ENCODE assay signal across 10 mouse cellular contexts in genomic region chr2:166338396-166339085, GRCm38 (mm10).
A peak's percentile ranks its signal among the peaks of the same experiment; 100 is the strongest.
DNase-seq lines count a peak whose midpoint lies in the region; ATAC-seq and TF ChIP-seq lines count a peak whose summit lies in the region.
"Had no signal": no experiment of that assay in that cellular context is flagged by ENCODE, and none has a peak within 500 bp of the region (broad histone marks: within the 10 kb centered on the region; RNA-seq: fewer than 3 reads in every experiment).

No protein-coding gene starts in this region.

- 0 out of 2 replicates have a peak, but pooled peaks cover 4% of the 10 kb centered on the region for H3K4me1 ChIP-seq in heart, adult 2 months (ENCODE audit: control insufficient read depth, insufficient read depth, low read length)
- H3K4me1 ChIP-seq in heart, embryonic 11.5 days (ENCODE audit: control insufficient read depth, insufficient read depth, low read length): no peaks in the 10 kb centered on the region
- H3K4me1 ChIP-seq in midbrain, postnatal 0 days (ENCODE audit: insufficient read depth, low read length): 0 out of 2 replicates have a peak, but pooled peaks cover 3% of the 10 kb centered on the region
- H3K4me1 ChIP-seq in midbrain, embryonic 11.5 days (ENCODE audit: control insufficient read depth, insufficient read depth, low read length): peaks cover 3% of the 10 kb centered on the region; the same call in 1 of the 2 replicates
- H3K4me1 ChIP-seq in intestine, embryonic 15.5 days (replicated peaks): peaks cover 25% of the 10 kb centered on the region
- peaks cover 2% of the 10 kb centered on the region; the same call in 1 of the 2 replicates for H3K4me1 ChIP-seq in stomach, postnatal 0 days (replicated peaks; ENCODE audit: control insufficient read depth, insufficient read depth)

- H3K79me2 ChIP-seq in heart, adult 2 months (replicated peaks; ENCODE audit: control insufficient read depth, insufficient read depth, low read length): no peaks in the 10 kb centered on the region

- no peak overlapping the region for H3K9ac ChIP-seq in heart, adult 2 months (ENCODE audit: low read depth, low read length)
- no peak overlapping the region for H3K9ac ChIP-seq in heart, embryonic 11.5 days (ENCODE audit: low read depth, low read length)
- no peak overlapping the region for H3K9ac ChIP-seq in midbrain, postnatal 0 days (replicated peaks; ENCODE audit: low read length, poor library complexity, severe bottlenecking)
- H3K9ac ChIP-seq in midbrain, embryonic 11.5 days (ENCODE audit: low read length): no peak overlapping the region
- H3K9ac ChIP-seq in intestine, embryonic 15.5 days: no peak overlapping the region
- no peak overlapping the region for H3K9ac ChIP-seq in stomach, postnatal 0 days (ENCODE audit: low read length)
- H3K9ac ChIP-seq: liver, embryonic 14.5 days had no signal

- no peak for TF ChIP-seq POLR2A in heart, adult 2 months (IDR thresholded peaks at IDR 0.05; ENCODE audit: insufficient read depth, low read depth, low read length)

- TF ChIP-seq EP300 in heart, adult 2 months (IDR thresholded peaks at IDR 0.05; ENCODE audit: insufficient read depth, low read depth, low read length): no peak
- peak; percentile 67 for TF ChIP-seq EP300 in stomach, postnatal 0 days (optimal IDR thresholded peaks at IDR 0.05)

- no peak overlapping the region for H3K4me2 ChIP-seq in heart, embryonic 11.5 days
- H3K4me2 ChIP-seq in midbrain, postnatal 0 days (ENCODE audit: low read depth, low read length, poor library complexity, severe bottlenecking): no peak overlapping the region
- H3K4me2 ChIP-seq in midbrain, embryonic 11.5 days: no peak overlapping the region
- H3K4me2 ChIP-seq in intestine, embryonic 15.5 days (replicated peaks): no peak overlapping the region
- no peak overlapping the region for H3K4me2 ChIP-seq in stomach, postnatal 0 days (replicated peaks; ENCODE audit: low read depth)

- 0 out of 2 replicates have a peak, but pooled peaks cover 2% of the 10 kb centered on the region for H3K9me3 ChIP-seq in heart, embryonic 11.5 days (replicated peaks; ENCODE audit: control insufficient read depth, low read length)
- H3K9me3 ChIP-seq in midbrain, postnatal 0 days (ENCODE audit: low read length): no peaks in the 10 kb centered on the region
- no peaks in the 10 kb centered on the region for H3K9me3 ChIP-seq in midbrain, embryonic 11.5 days (ENCODE audit: control insufficient read depth, low read length)
- H3K9me3 ChIP-seq in intestine, embryonic 15.5 days: no peaks in the 10 kb centered on the region
- no peaks in the 10 kb centered on the region for H3K9me3 ChIP-seq in stomach, postnatal 0 days (ENCODE audit: control insufficient read depth, low read length)

- ATAC-seq in heart, embryonic 11.5 days (replicated peaks; ENCODE audit: insufficient number of reproducible peaks, low FRiP score, low TSS enrichment): no peak
- ATAC-seq in midbrain, postnatal 0 days (ENCODE audit: low FRiP score): no peak
- ATAC-seq in midbrain, embryonic 11.5 days (ENCODE audit: low FRiP score): no peak
- ATAC-seq in intestine, embryonic 15.5 days: peak; percentile 56
- peak; percentile 38; the same call in 1 of the 2 replicates for ATAC-seq in stomach, postnatal 0 days (ENCODE audit: low FRiP score, low TSS enrichment)

- DNase-seq in heart, adult 2 months: peak in 1 of 2 experiments; percentile 50
- DNase-seq in midbrain, postnatal 0 days (ENCODE audit: low spot score): no peak
- no peak for DNase-seq in midbrain, embryonic 11.5 days (ENCODE audit: low spot score, missing footprints)
- no peak for DNase-seq in stomach, postnatal 0 days (ENCODE audit: low spot score)
- DNase-seq in gastrocnemius, postnatal 14 days: no peak
- no peak for DNase-seq in right cerebral cortex, postnatal 10 days (ENCODE audit: low spot score in 2 of 2)
- DNase-seq: right cerebral cortex, postnatal 25 days had no signal

- H3K27ac ChIP-seq in heart, adult 2 months: no peak overlapping the region
- H3K27ac ChIP-seq in heart, embryonic 11.5 days (ENCODE audit: low read depth, low read length): no peak overlapping the region; the same call in 1 of the 2 replicates
- H3K27ac ChIP-seq in midbrain, postnatal 0 days (ENCODE audit: low read depth, low read length): no peak overlapping the region
- H3K27ac ChIP-seq in midbrain, embryonic 11.5 days (ENCODE audit: low read depth, low read length): no peak overlapping the region
- H3K27ac ChIP-seq in intestine, embryonic 15.5 days: peak overlapping the region; percentile 68
- peak overlapping the region; percentile 30; the same call in 1 of the 2 replicates for H3K27ac ChIP-seq in stomach, postnatal 0 days (replicated peaks)
- H3K27ac ChIP-seq: liver, embryonic 14.5 days had no signal

- no peak overlapping the region for H3K4me3 ChIP-seq in heart, adult 2 months
- H3K4me3 ChIP-seq in heart, embryonic 11.5 days (ENCODE audit: low read depth, low read length): no peak overlapping the region
- no peak overlapping the region for H3K4me3 ChIP-seq in midbrain, postnatal 0 days (ENCODE audit: low read depth, low read length)
- H3K4me3 ChIP-seq in midbrain, embryonic 11.5 days (ENCODE audit: low read depth, low read length): no peak overlapping the region
- H3K4me3 ChIP-seq in intestine, embryonic 15.5 days (replicated peaks): no peak overlapping the region
- H3K4me3 ChIP-seq in stomach, postnatal 0 days (ENCODE audit: low read depth, low read length): no peak overlapping the region

- WGBS in heart, adult 2 months: 39% methylated on average over 11 of the region's 11 CpGs
- WGBS in heart, embryonic 11.5 days (ENCODE audit: insufficient replicate concordance): 43% methylated on average over 11 of the region's 11 CpGs
- 65% methylated on average over 11 of the region's 11 CpGs for WGBS in midbrain, postnatal 0 days
- 76% methylated on average over 11 of the region's 11 CpGs for WGBS in midbrain, embryonic 11.5 days
- WGBS in intestine, embryonic 15.5 days: 28% methylated on average over 11 of the region's 11 CpGs
- 28% methylated on average over 11 of the region's 11 CpGs for WGBS in stomach, postnatal 0 days

- peak; percentile 51 for TF ChIP-seq CTCF in heart, adult 2 months (IDR thresholded peaks at IDR 0.05)
- TF ChIP-seq CTCF in midbrain, postnatal 0 days (IDR thresholded peaks at IDR 0.05): peak; percentile 61
- TF ChIP-seq CTCF in stomach, postnatal 0 days (IDR thresholded peaks at IDR 0.05; ENCODE audit: low read depth): peak; percentile 67

- no peaks in the 10 kb centered on the region for H3K36me3 ChIP-seq in heart, adult 2 months (ENCODE audit: control insufficient read depth, insufficient read depth, low read length)
- H3K36me3 ChIP-seq in heart, embryonic 11.5 days (ENCODE audit: control insufficient read depth, insufficient read depth, low read length): no peaks in the 10 kb centered on the region
- H3K36me3 ChIP-seq in midbrain, postnatal 0 days (ENCODE audit: insufficient read depth, low read length): no peaks in the 10 kb centered on the region
- H3K36me3 ChIP-seq in midbrain, embryonic 11.5 days (ENCODE audit: control insufficient read depth, insufficient read depth, low read length): no peaks in the 10 kb centered on the region
- H3K36me3 ChIP-seq in intestine, embryonic 15.5 days: no peaks in the 10 kb centered on the region
- H3K36me3 ChIP-seq in stomach, postnatal 0 days (ENCODE audit: control insufficient read depth, insufficient read depth, low read length): no peaks in the 10 kb centered on the region

- intact Hi-C loops in heart, adult 2 months (cut with DNase I): loop anchor here (1.0 kb wide), 1 partner anchor 182 kb away; no protein-coding TSS in a partner anchor
- intact Hi-C loops in gastrocnemius, postnatal 14 days (cut with DNase I; ENCODE audit: low total_unique reads): no loop called here

- H3K27me3 ChIP-seq in heart, adult 2 months (ENCODE audit: control insufficient read depth, insufficient read depth, low read length): no peaks in the 10 kb centered on the region
- H3K27me3 ChIP-seq in heart, embryonic 11.5 days (ENCODE audit: control insufficient read depth, insufficient read depth, low read length): no peaks in the 10 kb centered on the region
- H3K27me3 ChIP-seq in midbrain, postnatal 0 days (ENCODE audit: insufficient read depth, low read length): no peaks in the 10 kb centered on the region
- no peaks in the 10 kb centered on the region; the same call in 1 of the 2 replicates for H3K27me3 ChIP-seq in midbrain, embryonic 11.5 days (ENCODE audit: control insufficient read depth, insufficient read depth, low read length)
- H3K27me3 ChIP-seq in intestine, embryonic 15.5 days (replicated peaks): no peaks in the 10 kb centered on the region
- no peaks in the 10 kb centered on the region for H3K27me3 ChIP-seq in stomach, postnatal 0 days (ENCODE audit: control insufficient read depth, insufficient read depth, low read length)

Comparison
In these comparisons a context has a peak if more than half of its experiments do, and no peak if none do; other contexts are left out.
1. H3K27ac ChIP-seq: peak in intestine, embryonic 15.5 days (single experiment) and stomach, postnatal 0 days (single experiment); none in heart, adult 2 months (single experiment), heart, embryonic 11.5 days (single experiment), midbrain, postnatal 0 days (single experiment) and midbrain, embryonic 11.5 days (single experiment).
2. ATAC-seq: peak in intestine, embryonic 15.5 days (single experiment) and stomach, postnatal 0 days (single experiment); none in heart, embryonic 11.5 days (single experiment), midbrain, postnatal 0 days (single experiment) and midbrain, embryonic 11.5 days (single experiment).
3. Peak in every context shown above with its lines, with median percentiles within 50 percentile points of each other: CTCF ChIP-seq.